Mouse (Mus musculus) midbrain, embryonic 13.5 days (tissue): Measurements from ENCODE around the gene Kifc1. TPM values are rescaled to one million over a fixed set of nuclear protein-coding genes. Genes with fewer than 3 reads are reported as not detected.
A peak's percentile ranks its signal among the peaks of the same experiment; 100 is the strongest.

ENCODE experiments used
- ATAC-seq: fragments of 200-750 bp; cut with Nextera tagmentation; 2 replicates; pipeline ENCODE4 v1.8.0; 2017; ENCODE audit warnings: mild to moderate bottlenecking, moderate TSS enrichment, moderate library complexity
- H3K27ac ChIP-seq: fragments of 300-500 bp; sonication (generic); 2 replicates; pipeline ENCODE4 v1.5.1; 2015; ENCODE audit warnings: inconsistent platforms, mild to moderate bottlenecking, moderate library complexity
- H3K27me3 ChIP-seq: fragments of 300-500 bp; sonication (generic); 2 replicates; pipeline ENCODE4 v1.6.1; 2015; ENCODE audit warnings: mild to moderate bottlenecking, inconsistent platforms
- H3K36me3 ChIP-seq: fragments of 300-500 bp; sonication (generic); 2 replicates; pipeline ENCODE4 v1.6.1; 2015; ENCODE audit warnings: mild to moderate bottlenecking, inconsistent platforms
- H3K4me1 ChIP-seq: fragments of 300-500 bp; sonication (generic); replicated peaks from 2 replicates; pipeline ENCODE4 v1.6.1; 2015; ENCODE audit warnings: inconsistent platforms
- H3K4me2 ChIP-seq: fragments of 300-500 bp; sonication (generic); replicated peaks from 2 replicates; pipeline ENCODE4 v1.6.1; 2015; ENCODE audit warnings: moderate library complexity, mild to moderate bottlenecking, inconsistent platforms
- H3K4me3 ChIP-seq: fragments of 300-500 bp; sonication (generic); replicated peaks from 2 replicates; pipeline ENCODE4 v1.5.1; 2015; ENCODE audit warnings: mild to moderate bottlenecking, inconsistent platforms
- H3K9ac ChIP-seq: fragments of 300-500 bp; sonication (generic); replicated peaks from 2 replicates; pipeline ENCODE4 v1.6.1; 2015; ENCODE audit warnings: mild to moderate bottlenecking, inconsistent platforms
- H3K9me3 ChIP-seq: fragments of 300-500 bp; sonication (generic); 2 replicates; pipeline ENCODE4 v1.6.1; 2016; ENCODE audit warnings: mild to moderate bottlenecking, inconsistent platforms
- whole genome bisulfite sequencing: fragments of 180-500 bp; shearing (Covaris S2); methylation state at CpG from one replicate; pipeline ENCODE4 v1.1.7; 2015; 5-methylcytosine and 5-hydroxymethylcytosine counted together
- polyA plus RNA-seq: library from polyadenylated mRNA; unstranded; fragments of >200 nt; fragmentation: Nextera tagmentation; extraction: Ambion mirVana; gene quantifications from 2 replicates; pipeline ENCODE4 v1.2.1, GENCODE M21; 2015

Kifc1 gene
- polyA plus RNA-seq, 1 experiment from 2014 or later = 3.0 TPM

- ATAC-seq = no peak
- 73% methylated on average over 31 of the region's 31 CpGs for WGBS
- peaks cover 13% of the 10 kb centered on the region for H3K27me3 ChIP-seq
- H3K27ac ChIP-seq = no peak overlapping the region
- H3K9ac ChIP-seq = peak overlapping the region; percentile 64
- peaks cover 46% of the 10 kb centered on the region for H3K36me3 ChIP-seq
- H3K4me3 ChIP-seq = peak overlapping the region; percentile 52
- H3K9me3 ChIP-seq = no peaks in the 10 kb centered on the region
- peak overlapping the region; percentile 64 for H3K4me2 ChIP-seq
- peaks cover 66% of the 10 kb centered on the region for H3K4me1 ChIP-seq
Observed at GRCm38 (mm10) chr17:33916847-33917655, 26.6 kb upstream of the Kifc1 start.

DNA sequence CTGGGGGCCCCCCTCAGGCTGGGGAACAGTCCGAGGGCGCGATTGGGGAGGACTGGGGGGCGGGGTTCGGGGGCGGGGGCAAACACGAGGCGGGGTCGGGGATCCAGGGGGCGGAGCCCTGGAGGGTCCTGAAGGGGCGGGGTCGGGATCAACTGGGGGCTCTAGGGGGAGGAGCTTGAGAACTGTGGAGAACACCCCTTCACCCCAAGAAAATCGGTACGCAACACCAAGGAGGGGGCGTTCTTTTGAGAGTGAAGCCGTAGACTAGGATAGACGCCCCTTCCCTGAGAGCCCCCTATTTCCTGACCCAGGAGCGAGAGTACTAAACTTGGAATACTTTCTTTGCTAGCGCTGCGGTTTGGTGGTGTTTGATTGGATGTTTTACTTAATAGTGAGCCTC, 25.8 kb upstream of the Kifc1 start:
- peak; percentile 14; the same call in 1 of the 2 replicates for ATAC-seq
- Histone ChIP-seq H3K9ac (peak overlapping the region; percentile 64), H3K9me3 (no peaks in the 10 kb centered on the region), H3K4me3 (peak overlapping the region; percentile 52), H3K4me1 (peaks cover 72% of the 10 kb centered on the region), H3K4me2 (peak overlapping the region; percentile 64), H3K27ac (peak overlapping the region; percentile 82), H3K27me3 (peaks cover 13% of the 10 kb centered on the region), H3K36me3 (peaks cover 54% of the 10 kb centered on the region)
- 2% methylated on average over 20 of the region's 20 CpGs for WGBS

DNA sequence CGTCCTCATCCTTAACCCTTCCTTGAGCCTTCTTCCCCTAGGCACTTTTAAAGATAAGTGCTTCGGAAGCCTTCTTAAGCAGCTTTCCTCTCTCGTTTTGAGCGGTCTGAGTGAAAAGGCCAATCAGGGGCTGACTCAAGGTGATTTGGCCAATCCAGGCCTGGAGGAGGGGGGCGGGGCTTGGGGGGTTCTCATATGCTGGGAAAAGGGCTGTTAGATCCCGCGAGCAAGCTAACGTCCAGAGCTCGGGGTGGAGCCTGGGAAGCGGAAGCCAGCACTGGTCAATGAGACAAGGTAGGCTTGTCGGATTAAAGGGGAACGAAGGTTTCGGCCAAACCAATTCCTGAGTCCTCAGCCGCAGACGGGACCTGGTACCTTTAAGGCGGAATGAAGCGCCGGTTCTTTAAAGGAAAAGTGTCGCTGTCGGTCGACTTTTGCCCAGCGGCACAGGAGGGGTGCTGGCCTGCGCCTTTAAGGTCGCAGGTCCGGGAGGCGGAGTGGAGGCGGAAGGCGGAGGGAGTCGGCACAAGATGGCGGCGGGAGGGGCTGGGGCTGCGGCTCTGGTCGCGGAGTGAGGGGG, 25.3 kb upstream of the Kifc1 start, which contains the start of the genes Tapbp and Zbtb22:
TSS of gene Tapbp (plus strand) at position 229 of the 580 bp plus-strand sequence.
TSS of gene Zbtb22 (plus strand) at position 234 of the 580 bp plus-strand sequence.
- Histone ChIP-seq H3K36me3 (peaks cover 58% of the 10 kb centered on the region), H3K27me3 (peaks cover 13% of the 10 kb centered on the region), H3K4me3 (peak within 1 kb of the TSS; percentile 52), H3K27ac (peak within 1 kb of the TSS; percentile 82), H3K9me3 (no peaks in the 10 kb centered on the region), H3K4me2 (peak within 1 kb of the TSS; percentile 64), H3K9ac (peak within 1 kb of the TSS; percentile 64), H3K4me1 (peaks cover 76% of the 10 kb centered on the region)
- ATAC-seq = peak; percentile 95
- WGBS = under 1% methylated on average over 27 of the region's 34 CpGs

DNA sequence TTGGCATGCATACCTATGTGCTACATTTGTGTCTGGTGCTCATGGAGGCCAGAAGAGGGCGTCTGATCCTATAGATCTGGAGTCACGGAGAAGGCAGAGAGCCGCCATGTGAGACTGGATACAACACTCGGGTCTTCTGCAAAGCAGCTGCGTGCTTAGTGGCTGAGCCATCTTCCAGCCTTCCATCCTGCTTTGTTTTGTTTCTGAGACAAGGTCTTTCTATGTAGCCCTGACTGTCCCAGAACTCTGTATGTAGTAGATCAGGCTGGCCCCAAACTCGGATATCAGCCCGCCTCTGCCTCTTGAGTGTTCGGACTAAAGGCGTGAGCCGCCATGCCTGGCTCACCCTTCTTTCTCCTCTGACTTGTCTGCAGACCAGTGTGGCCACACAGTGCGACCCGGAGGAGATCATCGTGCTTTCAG, 24.5 kb upstream of the Kifc1 start:
- H3K27me3 ChIP-seq = peaks cover 13% of the 10 kb centered on the region
- ATAC-seq = no peak
- H3K9me3 ChIP-seq = no peaks in the 10 kb centered on the region
- peaks cover 76% of the 10 kb centered on the region for H3K4me1 ChIP-seq
- no peak overlapping the region for H3K9ac ChIP-seq
- peak overlapping the region; percentile 51; the same call in 1 of the 2 replicates for H3K27ac ChIP-seq
- WGBS = 64% methylated on average over 13 of the region's 13 CpGs
- peak overlapping the region; percentile 64 for H3K4me2 ChIP-seq
- peaks cover 58% of the 10 kb centered on the region for H3K36me3 ChIP-seq
- H3K4me3 ChIP-seq = peak overlapping the region; percentile 52

- WGBS = 96% methylated on average over 8 of the region's 8 CpGs
- ATAC-seq = no peak
Observed at GRCm38 (mm10) chr17:33913905-33914304, 23.4 kb upstream of the Kifc1 start.

GRCm38 (mm10) chr17:33913264-33913663, 22.8 kb upstream of the Kifc1 start:
- Histone ChIP-seq H3K4me3 (no peak overlapping the region), H3K9me3 (no peaks in the 10 kb centered on the region), H3K4me1 (peaks cover 63% of the 10 kb centered on the region), H3K27me3 (peaks cover 5% of the 10 kb centered on the region), H3K9ac (no peak overlapping the region), H3K4me2 (no peak overlapping the region), H3K27ac (no peak overlapping the region), H3K36me3 (peaks cover 54% of the 10 kb centered on the region)
- no peak for ATAC-seq
- 93% methylated on average over 10 of the region's 10 CpGs for WGBS

More at GRCm38 (mm10) chr17:33913905-33914304, 23.4 kb upstream of the Kifc1 start:
- H3K4me3 ChIP-seq = no peak overlapping the region
- peaks cover 58% of the 10 kb centered on the region for H3K36me3 ChIP-seq
- H3K27me3 ChIP-seq = peaks cover 11% of the 10 kb centered on the region
- no peaks in the 10 kb centered on the region for H3K9me3 ChIP-seq
- H3K4me1 ChIP-seq = peaks cover 68% of the 10 kb centered on the region
- no peak overlapping the region; the same call in 1 of the 2 replicates for H3K9ac ChIP-seq
- H3K4me2 ChIP-seq = no peak overlapping the region
- H3K27ac ChIP-seq = no peak overlapping the region

GRCm38 (mm10) chr17:33911813-33912414, 21.5 kb upstream of the Kifc1 start:
- Histone ChIP-seq H3K4me1 (peaks cover 57% of the 10 kb centered on the region), H3K9ac (peak overlapping the region; percentile 14; the same call in 1 of the 2 replicates), H3K9me3 (no peaks in the 10 kb centered on the region), H3K4me2 (no peak overlapping the region), H3K36me3 (peaks cover 42% of the 10 kb centered on the region), H3K4me3 (no peak overlapping the region), H3K27me3 (no peaks in the 10 kb centered on the region), H3K27ac (no peak overlapping the region)
- no peak for ATAC-seq
- whole genome bisulfite sequencing = 92% methylated on average over 28 of the region's 28 CpGs

DNA sequence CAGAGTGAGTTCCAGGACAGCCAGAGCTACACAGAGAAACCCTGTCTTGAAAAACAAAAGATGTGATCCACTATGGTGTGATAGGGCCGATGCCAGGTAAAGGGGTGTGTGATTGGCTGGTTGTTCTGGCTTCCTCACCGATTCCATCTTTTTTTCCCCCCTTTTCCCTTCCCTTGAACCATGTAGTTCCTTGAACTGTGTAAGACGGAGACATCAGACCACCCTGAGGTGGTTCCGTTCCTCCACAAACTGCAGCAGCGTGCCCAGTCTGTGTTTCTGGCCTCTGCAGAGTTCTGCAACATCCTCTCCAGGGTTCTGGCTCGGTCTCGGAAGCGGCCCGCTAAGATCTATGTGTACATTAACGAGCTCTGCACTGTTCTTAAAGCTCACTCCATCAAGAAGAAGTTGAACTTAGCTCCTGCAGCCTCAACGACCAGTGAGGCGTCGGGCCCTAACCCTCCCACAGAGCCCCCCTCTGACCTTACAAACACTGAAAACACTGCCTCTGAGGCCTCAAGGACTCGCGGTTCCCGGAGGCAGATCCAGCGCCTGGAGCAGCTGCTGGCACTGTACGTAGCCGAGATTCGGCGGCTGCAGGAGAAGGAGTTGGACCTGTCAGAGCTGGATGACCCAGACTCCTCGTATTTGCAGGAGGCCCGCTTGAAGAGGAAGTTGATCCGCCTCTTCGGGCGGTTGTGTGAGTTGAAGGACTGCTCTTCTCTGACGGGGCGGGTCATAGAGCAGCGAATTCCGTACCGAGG, 20.8 kb upstream of the Kifc1 start:
- H3K27ac ChIP-seq = no peak overlapping the region
- 93% methylated on average over 31 of the region's 31 CpGs for WGBS
- peaks cover 51% of the 10 kb centered on the region for H3K4me1 ChIP-seq
- H3K9me3 ChIP-seq = no peaks in the 10 kb centered on the region
- H3K36me3 ChIP-seq = peaks cover 42% of the 10 kb centered on the region
- H3K9ac ChIP-seq = peak overlapping the region; percentile 14; the same call in 1 of the 2 replicates
- H3K4me2 ChIP-seq = peak overlapping the region; percentile 83; the same call in 1 of the 2 replicates
- ATAC-seq = no peak
- H3K4me3 ChIP-seq = 0 out of 2 replicates have a peak overlapping the region, but pooled peaks have one; percentile 3
- no peaks in the 10 kb centered on the region for H3K27me3 ChIP-seq

DNA sequence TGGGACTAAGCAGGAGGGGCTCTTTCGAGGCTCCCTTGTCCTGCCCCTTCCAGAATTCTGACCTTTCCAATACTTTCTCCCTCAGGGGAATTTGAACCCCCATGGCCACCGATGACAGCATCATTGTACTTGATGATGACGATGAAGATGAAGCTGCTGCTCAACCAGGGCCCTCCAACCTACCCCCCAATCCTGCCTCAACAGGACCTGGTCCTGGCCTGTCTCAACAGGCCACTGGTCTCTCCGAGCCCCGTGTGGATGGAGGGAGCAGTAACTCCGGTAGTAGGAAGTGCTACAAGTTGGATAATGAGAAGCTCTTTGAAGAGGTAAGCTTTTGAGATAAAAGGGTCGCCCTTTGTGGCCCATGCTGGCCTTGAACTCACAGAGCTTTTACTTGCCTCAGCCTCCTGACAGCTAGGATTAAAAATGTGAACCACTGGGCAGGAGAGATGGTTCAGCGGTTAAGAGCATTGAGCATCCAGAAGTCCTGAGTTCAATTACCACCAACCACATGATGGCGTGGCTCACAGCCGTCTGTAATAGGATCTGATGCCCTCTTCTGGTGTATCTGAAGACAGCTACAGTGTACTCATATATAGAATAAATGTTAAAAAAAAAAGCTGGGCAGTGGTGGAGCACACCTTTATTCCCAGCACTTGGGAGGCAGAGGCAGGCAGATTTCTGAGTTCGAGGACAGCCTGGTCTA, 20.0 kb upstream of the Kifc1 start:
- H3K9me3 ChIP-seq = no peaks in the 10 kb centered on the region
- WGBS = 57% methylated on average over 11 of the region's 11 CpGs

GRCm38 (mm10) chr17:33909869-33910250, 19.4 kb upstream of the Kifc1 start:
- 0% methylated on average over 14 of the region's 14 CpGs for WGBS
- H3K4me3 ChIP-seq = peak overlapping the region; percentile 89
- H3K9me3 ChIP-seq = no peaks in the 10 kb centered on the region
- H3K4me1 ChIP-seq = peaks cover 44% of the 10 kb centered on the region
- H3K9ac ChIP-seq = peak overlapping the region; percentile 93
- peak overlapping the region; percentile 83 for H3K4me2 ChIP-seq
- no peaks in the 10 kb centered on the region for H3K27me3 ChIP-seq
- peak overlapping the region; percentile 85 for H3K27ac ChIP-seq
- peaks cover 38% of the 10 kb centered on the region for H3K36me3 ChIP-seq
- ATAC-seq = no peak; the same call in 1 of the 2 replicates

More for the DNA sequence above, 20.0 kb upstream of the Kifc1 start:
- Histone ChIP-seq H3K9ac (peak overlapping the region; percentile 93), H3K4me3 (peak overlapping the region; percentile 89), H3K36me3 (peaks cover 42% of the 10 kb centered on the region), H3K27ac (peak overlapping the region; percentile 85; the same call in 1 of the 2 replicates), H3K4me2 (peak overlapping the region; percentile 83), H3K4me1 (peaks cover 50% of the 10 kb centered on the region), H3K27me3 (no peaks in the 10 kb centered on the region)
- ATAC-seq = no peak
